Mouse (Mus musculus): ENCODE results near the gene Tead4.

GRCm38 (mm10) chr6:128255292-128255691, 45.3 kb downstream of the Tead4 start:
- no peak for TF ChIP-seq CTCF (IDR thresholded peaks at IDR 0.05; ENCODE audit: low read depth)
- no peak for TF ChIP-seq EP300 (IDR thresholded peaks at IDR 0.05; ENCODE audit: low read depth)

Measured in liver, postnatal 0 days (tissue).